Comparison of ENCODE assay signal across 10 mouse cellular contexts in the genomic region with DNA sequence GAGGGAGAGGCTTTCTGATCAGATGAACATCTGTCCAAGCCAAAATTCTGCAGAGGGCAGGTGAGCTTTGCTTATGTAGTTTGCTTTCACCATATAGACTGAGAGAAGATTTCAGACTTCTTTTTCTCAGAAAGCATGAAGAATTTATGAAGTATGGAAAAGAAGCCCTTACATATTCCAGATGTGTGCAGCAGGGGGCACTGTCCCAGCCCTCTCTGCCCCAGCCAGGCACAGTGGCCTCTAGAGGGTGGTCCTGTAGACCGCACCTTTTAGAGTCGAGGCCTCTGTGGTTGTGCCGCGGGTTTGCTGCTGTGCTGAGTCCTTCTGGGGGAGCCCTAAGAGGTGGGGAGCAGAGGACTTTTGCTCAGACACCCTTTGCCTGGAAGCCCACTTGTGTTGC. TPM values are rescaled to one million over a fixed set of nuclear protein-coding genes. Genes with fewer than 3 reads are reported as not detected.
DNase-seq lines count a peak whose midpoint lies in the region; ATAC-seq and TF ChIP-seq lines count a peak whose summit lies in the region.
"Had no signal": no experiment of that assay in that cellular context is flagged by ENCODE, and none has a peak within 500 bp of the region (broad histone marks: within the 10 kb centered on the region; RNA-seq: fewer than 3 reads in every experiment).

No protein-coding gene starts in this region.

- no peaks in the 10 kb centered on the region for H3K9me3 ChIP-seq in lung, embryonic 14.5 days (ENCODE audit: low read depth, low read length)
- no peaks in the 10 kb centered on the region for H3K9me3 ChIP-seq in embryonic facial prominence, embryonic 10.5 days
- H3K9me3 ChIP-seq: heart, embryonic 10.5 days; midbrain, embryonic 15.5 days had no signal

- WGBS in lung, embryonic 14.5 days, result 45% methylated on average over 4 of the region's 4 CpGs
- 61% methylated on average over 4 of the region's 4 CpGs for WGBS in embryonic facial prominence, embryonic 10.5 days

- ATAC-seq in lung, embryonic 14.5 days (ENCODE audit: insufficient read depth), result peak; percentile 21; the same call in 1 of the 2 replicates
- ATAC-seq: midbrain, embryonic 15.5 days had no signal

- H3K27me3 ChIP-seq in lung, embryonic 14.5 days (ENCODE audit: insufficient read depth, low read length), result no peaks in the 10 kb centered on the region
- H3K27me3 ChIP-seq in embryonic facial prominence, embryonic 10.5 days (replicated peaks; ENCODE audit: low read depth, poor library complexity, severe bottlenecking), result no peaks in the 10 kb centered on the region
- H3K27me3 ChIP-seq: midbrain, embryonic 15.5 days had no signal

- no peaks in the 10 kb centered on the region for H3K4me1 ChIP-seq in lung, embryonic 14.5 days (ENCODE audit: insufficient read depth)
- no peaks in the 10 kb centered on the region for H3K4me1 ChIP-seq in embryonic facial prominence, embryonic 10.5 days
- H3K4me1 ChIP-seq: heart, embryonic 10.5 days; midbrain, embryonic 15.5 days had no signal

- no peak overlapping the region for H3K9ac ChIP-seq in lung, embryonic 14.5 days
- H3K9ac ChIP-seq: midbrain, embryonic 15.5 days had no signal

- peaks cover 44% of the 10 kb centered on the region for H3K36me3 ChIP-seq in lung, embryonic 14.5 days (ENCODE audit: insufficient read depth)
- peaks cover 88% of the 10 kb centered on the region for H3K36me3 ChIP-seq in embryonic facial prominence, embryonic 10.5 days (replicated peaks)

- peak; percentile 22 for DNase-seq in adrenal gland, postnatal 14 days
- DNase-seq in adrenal gland, postnatal 10 days, result no peak
- DNase-seq in lung, embryonic 14.5 days, result peak; percentile 22
- DNase-seq in lung, postnatal 36 days, result no peak
- peak; percentile 25 for DNase-seq in embryonic facial prominence, embryonic 10.5 days (ENCODE audit: low spot score)
- peak; percentile 39 for DNase-seq in testis, postnatal 10 days (ENCODE audit: low spot score)
- no peak for DNase-seq in layer of hippocampus, postnatal 36 days
- no peak for DNase-seq in kidney, adult 9 months

- H3K4me2 ChIP-seq in lung, embryonic 14.5 days, result no peak overlapping the region
- H3K4me2 ChIP-seq: midbrain, embryonic 15.5 days had no signal

- no peak overlapping the region for H3K27ac ChIP-seq in lung, embryonic 14.5 days (ENCODE audit: low read depth)
- H3K27ac ChIP-seq in embryonic facial prominence, embryonic 10.5 days (replicated peaks), result no peak overlapping the region
- H3K27ac ChIP-seq: heart, embryonic 10.5 days; midbrain, embryonic 15.5 days had no signal

- no peak overlapping the region for H3K4me3 ChIP-seq in lung, embryonic 14.5 days (ENCODE audit: low read depth, low read length)
- H3K4me3 ChIP-seq in embryonic facial prominence, embryonic 10.5 days, result no peak overlapping the region
- H3K4me3 ChIP-seq: heart, embryonic 10.5 days; midbrain, embryonic 15.5 days had no signal

- peak; percentile 68 for TF ChIP-seq CTCF in lung, embryonic 14.5 days (IDR thresholded peaks at IDR 0.05; ENCODE audit: low read depth)

RNA-seq across cellular contexts. Expression of a gene that starts 43.0 kb away (rescaled TPM):
- 61.1 and 62.8 TPM in 2 replicates for total RNA-seq in adrenal gland, postnatal 14 days (2021)
- total RNA-seq in adrenal gland, postnatal 10 days (2021), result 10 to 100 TPM; 52.2 to 54.9 TPM
- polyA plus RNA-seq in lung, embryonic 14.5 days (2014; fragmentation: Nextera tagmentation; extraction: Ambion mirVana), result 17.1 and 20.7 TPM in 2 replicates
- 20.0 and 23.2 TPM in 2 replicates for polyA plus RNA-seq in embryonic facial prominence, embryonic 10.5 days (2016; fragmentation: Nextera tagmentation; extraction: Ambion mirVana)
- total RNA-seq in layer of hippocampus, postnatal 36 days (2021), result 100 to 1,000 TPM; 255 to 262 TPM

RNA-seq across cellular contexts. Expression of a gene that starts 52.9 kb away (rescaled TPM):
- 116 and 132 TPM in 2 replicates for total RNA-seq in adrenal gland, postnatal 14 days (2021)
- total RNA-seq in adrenal gland, postnatal 10 days (2021), result 100 to 1,000 TPM; 105 to 109 TPM
- polyA plus RNA-seq in lung, embryonic 14.5 days (2014; fragmentation: Nextera tagmentation; extraction: Ambion mirVana), result 335 and 339 TPM in 2 replicates
- polyA plus RNA-seq in embryonic facial prominence, embryonic 10.5 days (2016; fragmentation: Nextera tagmentation; extraction: Ambion mirVana), result 382 and 392 TPM in 2 replicates
- total RNA-seq in layer of hippocampus, postnatal 36 days (2021), result 10 to 100 TPM; 47.3 to 52.9 TPM

RNA-seq across cellular contexts. Expression of a gene that starts 58.4 kb away (rescaled TPM):
- 32.8 and 34.8 TPM in 2 replicates for total RNA-seq in adrenal gland, postnatal 14 days (2021)
- 10 to 100 TPM; 29.1 to 31.3 TPM for total RNA-seq in adrenal gland, postnatal 10 days (2021)
- 36.7 and 39.9 TPM in 2 replicates for polyA plus RNA-seq in lung, embryonic 14.5 days (2014; fragmentation: Nextera tagmentation; extraction: Ambion mirVana)
- 38.6 and 43.8 TPM in 2 replicates for polyA plus RNA-seq in embryonic facial prominence, embryonic 10.5 days (2016; fragmentation: Nextera tagmentation; extraction: Ambion mirVana)
- total RNA-seq in layer of hippocampus, postnatal 36 days (2021), result 10 to 100 TPM; 31.7 to 32.2 TPM

Comparison
In these comparisons a context has a peak if more than half of its experiments do, and no peak if none do; other contexts are left out.
1. DNase-seq: peak in adrenal gland, postnatal 14 days (single experiment), lung, embryonic 14.5 days (single experiment), embryonic facial prominence, embryonic 10.5 days (single experiment) and testis, postnatal 10 days (single experiment); none in adrenal gland, postnatal 10 days (single experiment), lung, postnatal 36 days (single experiment), layer of hippocampus, postnatal 36 days (0 of 2) and kidney, adult 9 months (single experiment).